Mouse (Mus musculus): Measurements from ENCODE around the gene Ube2b. TPM values are rescaled to one million over a fixed set of nuclear protein-coding genes. Genes with fewer than 3 reads are reported as not detected.

Gene Ube2b
- polyA plus RNA-seq, 1 experiment: 67.0 TPM

DNA sequence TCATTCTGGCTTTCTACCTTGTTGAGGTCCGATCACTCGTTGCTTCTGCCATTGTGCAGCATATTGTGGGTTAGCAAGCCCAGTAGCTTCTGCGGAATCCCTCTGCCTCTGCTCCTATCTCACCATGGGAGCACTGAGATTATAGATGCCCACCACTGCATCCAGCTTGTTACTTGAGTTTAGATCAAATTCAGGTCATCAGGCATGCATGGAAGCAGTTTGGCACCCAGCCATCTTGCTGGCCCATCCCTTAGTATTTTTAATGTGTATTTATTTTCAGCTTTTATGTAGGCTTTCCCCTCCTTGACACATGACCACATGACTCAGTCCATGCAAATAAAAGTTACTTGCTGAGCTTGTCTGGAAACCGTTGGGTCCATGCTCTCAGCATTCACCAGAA lies 42.8 kb downstream of the Ube2b start:
- H3K27me3 ChIP-seq (ENCODE audit: control insufficient read depth, insufficient read depth, insufficient read length): no peaks in the 10 kb centered on the region
- no peak overlapping the region for H3ac ChIP-seq (ENCODE audit: control insufficient read depth, insufficient read length)
- H3K4me3 ChIP-seq: no peak overlapping the region
- no peak for TF ChIP-seq CEBPB (IDR thresholded peaks at IDR 0.05; ENCODE audit: insufficient read depth, poor library complexity, severe bottlenecking)
- no peak for TF ChIP-seq MYOD1 (IDR thresholded peaks at IDR 0.05; ENCODE audit: control insufficient read depth in 1 of 3, insufficient read length in 2 of 3, low read depth in 2 of 3)
- no peak for TF ChIP-seq SRF (IDR thresholded peaks at IDR 0.05; ENCODE audit: control insufficient read depth, insufficient read length, low read depth)
- TF ChIP-seq MAX (IDR thresholded peaks at IDR 0.05; ENCODE audit: low read depth): no peak
- TF ChIP-seq TCF3 (IDR thresholded peaks at IDR 0.05; ENCODE audit: insufficient read length, low read depth): no peak
- no peak for TF ChIP-seq POLR2AphosphoS2 (IDR thresholded peaks at IDR 0.05; ENCODE audit: insufficient read length, low read depth)
- no peak for TF ChIP-seq E2F4 (IDR thresholded peaks at IDR 0.05; ENCODE audit: insufficient read depth)
- TF ChIP-seq MYOG (IDR thresholded peaks at IDR 0.05; ENCODE audit: control insufficient read depth in 1 of 3, insufficient read depth in 1 of 3, insufficient read length in 2 of 3, low read depth in 2 of 3): no peak
- no peak for TF ChIP-seq USF1 (IDR thresholded peaks at IDR 0.05; ENCODE audit: low read depth)
- no peak for TF ChIP-seq TCF12 (IDR thresholded peaks at IDR 0.05; ENCODE audit: insufficient read depth, poor library complexity, severe bottlenecking)
- TF ChIP-seq POLR2A (IDR thresholded peaks at IDR 0.05; ENCODE audit: insufficient read length, low read depth): no peak
- TF ChIP-seq REST (IDR thresholded peaks at IDR 0.05; ENCODE audit: insufficient read depth, insufficient read length): no peak
- no peaks in the 10 kb centered on the region for H3K79me2 ChIP-seq (ENCODE audit: control insufficient read depth, insufficient read depth)
- no peak overlapping the region for H3K4me2 ChIP-seq (ENCODE audit: low read depth)
- H3K36me3 ChIP-seq (ENCODE audit: control insufficient read depth, insufficient read depth): no peaks in the 10 kb centered on the region

GRCm38 (mm10) chr11:51956112-51956511 lies 44.5 kb downstream of the Ube2b start:
- Histone ChIP-seq H3K27me3 (ENCODE audit: control insufficient read depth, insufficient read depth, insufficient read length) (no peaks in the 10 kb centered on the region), H3K36me3 (ENCODE audit: control insufficient read depth, insufficient read depth) (no peaks in the 10 kb centered on the region), H3K4me2 (ENCODE audit: low read depth) (no peak overlapping the region), H3ac (ENCODE audit: control insufficient read depth, insufficient read length) (no peak overlapping the region), H3K79me2 (ENCODE audit: control insufficient read depth, insufficient read depth) (no peaks in the 10 kb centered on the region), H3K4me3 (no peak overlapping the region)
- no peak for TF ChIP-seq REST (IDR thresholded peaks at IDR 0.05; ENCODE audit: insufficient read depth, insufficient read length)
- no peak for TF ChIP-seq POLR2A (IDR thresholded peaks at IDR 0.05; ENCODE audit: insufficient read length, low read depth)
- TF ChIP-seq E2F4 (IDR thresholded peaks at IDR 0.05; ENCODE audit: insufficient read depth): no peak

GRCm38 (mm10) chr11:51951861-51952420 lies 48.6 kb downstream of the Ube2b start:
- Histone ChIP-seq H3ac (ENCODE audit: control insufficient read depth, insufficient read length) (no peak overlapping the region), H3K4me3 (no peak overlapping the region), H3K27me3 (ENCODE audit: control insufficient read depth, insufficient read depth, insufficient read length) (no peaks in the 10 kb centered on the region), H3K4me2 (ENCODE audit: low read depth) (peak overlapping the region; percentile 20), H3K36me3 (ENCODE audit: control insufficient read depth, insufficient read depth) (no peaks in the 10 kb centered on the region), H3K79me2 (ENCODE audit: control insufficient read depth, insufficient read depth) (no peaks in the 10 kb centered on the region)
- no peak for TF ChIP-seq SRF (IDR thresholded peaks at IDR 0.05; ENCODE audit: control insufficient read depth, insufficient read length, low read depth)
- TF ChIP-seq POLR2A (IDR thresholded peaks at IDR 0.05; ENCODE audit: insufficient read length, low read depth): no peak
- no peak for TF ChIP-seq POLR2AphosphoS2 (IDR thresholded peaks at IDR 0.05; ENCODE audit: insufficient read length, low read depth)
- no peak for TF ChIP-seq E2F4 (IDR thresholded peaks at IDR 0.05; ENCODE audit: insufficient read depth)
- no peak for TF ChIP-seq TCF12 (IDR thresholded peaks at IDR 0.05; ENCODE audit: insufficient read depth, poor library complexity, severe bottlenecking)
- TF ChIP-seq TCF3 (IDR thresholded peaks at IDR 0.05; ENCODE audit: insufficient read length, low read depth): no peak
- TF ChIP-seq USF1 (IDR thresholded peaks at IDR 0.05; ENCODE audit: low read depth): no peak
- no peak for TF ChIP-seq MYOD1 (IDR thresholded peaks at IDR 0.05; ENCODE audit: control insufficient read depth in 1 of 3, insufficient read length in 2 of 3, low read depth in 2 of 3)
- no peak for TF ChIP-seq MYOG (IDR thresholded peaks at IDR 0.05; ENCODE audit: control insufficient read depth in 1 of 3, insufficient read depth in 1 of 3, insufficient read length in 2 of 3, low read depth in 2 of 3)
- no peak for TF ChIP-seq CEBPB (IDR thresholded peaks at IDR 0.05; ENCODE audit: insufficient read depth, poor library complexity, severe bottlenecking)
- TF ChIP-seq MAX (IDR thresholded peaks at IDR 0.05; ENCODE audit: low read depth): no peak
- no peak for TF ChIP-seq REST (IDR thresholded peaks at IDR 0.05; ENCODE audit: insufficient read depth, insufficient read length)

GRCm38 (mm10) chr11:51949919-51950318 lies 50.6 kb downstream of the Ube2b start:
- Histone ChIP-seq H3K27me3 (ENCODE audit: control insufficient read depth, insufficient read depth, insufficient read length) (no peaks in the 10 kb centered on the region), H3K4me3 (no peak overlapping the region), H3K79me2 (ENCODE audit: control insufficient read depth, insufficient read depth) (no peaks in the 10 kb centered on the region), H3K4me2 (ENCODE audit: low read depth) (peak overlapping the region; percentile 57), H3ac (ENCODE audit: control insufficient read depth, insufficient read length) (no peak overlapping the region), H3K36me3 (ENCODE audit: control insufficient read depth, insufficient read depth) (no peaks in the 10 kb centered on the region)
- no peak for TF ChIP-seq REST (IDR thresholded peaks at IDR 0.05; ENCODE audit: insufficient read depth, insufficient read length)
- no peak for TF ChIP-seq CEBPB (IDR thresholded peaks at IDR 0.05; ENCODE audit: insufficient read depth, poor library complexity, severe bottlenecking)
- TF ChIP-seq USF1 (IDR thresholded peaks at IDR 0.05; ENCODE audit: low read depth): no peak
- no peak for TF ChIP-seq TCF12 (IDR thresholded peaks at IDR 0.05; ENCODE audit: insufficient read depth, poor library complexity, severe bottlenecking)
- TF ChIP-seq TCF3 (IDR thresholded peaks at IDR 0.05; ENCODE audit: insufficient read length, low read depth): no peak
- no peak for TF ChIP-seq E2F4 (IDR thresholded peaks at IDR 0.05; ENCODE audit: insufficient read depth)
- no peak for TF ChIP-seq MAX (IDR thresholded peaks at IDR 0.05; ENCODE audit: low read depth)
- no peak for TF ChIP-seq MYOD1 (IDR thresholded peaks at IDR 0.05; ENCODE audit: control insufficient read depth in 1 of 3, insufficient read length in 2 of 3, low read depth in 2 of 3)
- TF ChIP-seq SRF (IDR thresholded peaks at IDR 0.05; ENCODE audit: control insufficient read depth, insufficient read length, low read depth): no peak

Measured in myocyte (in vitro differentiated cells).